Mouse (Mus musculus): ENCODE measurements at regions not wholly inside any gene's neighbourhood (a gene's known extent, or its start where the extent isn't known, plus 50 kb on each side); places are given as distances from the start of the nearest gene placed in this dataset.
"Not testable (repeated sequence)": the region's sequence is repeated elsewhere in the genome, so short reads cannot be mapped to it uniquely, and the experiment has no call there.

- no peak for DNase-seq (ENCODE audit: extremely low read depth, low read depth, low spot score)
These were observed 51.8 kb upstream of the Sv2b start for GRCm38 (mm10) chr7:75360874-75361273.

- DNase-seq (ENCODE audit: extremely low read depth, low read depth, low spot score), result no peak
These were observed 53.5 kb upstream of the Sv2b start for GRCm38 (mm10) chr7:75362541-75362940.

GRCm38 (mm10) chr7:75365480-75365879, 56.4 kb upstream of the Sv2b start:
- no peak for DNase-seq (ENCODE audit: extremely low read depth, low read depth, low spot score)

GRCm38 (mm10) chr7:75366285-75366882, 57.3 kb upstream of the Sv2b start:
- DNase-seq (ENCODE audit: extremely low read depth, low read depth, low spot score), result no peak

- no peak for DNase-seq (ENCODE audit: extremely low read depth, low read depth, low spot score)
These were observed 59.3 kb upstream of the Sv2b start for GRCm38 (mm10) chr7:75368315-75368714.

- no peak for DNase-seq (ENCODE audit: extremely low read depth, low read depth, low spot score)
These were observed 60.3 kb upstream of the Sv2b start for GRCm38 (mm10) chr7:75369366-75369765.

- no peak for DNase-seq (ENCODE audit: extremely low read depth, low read depth, low spot score)
These were observed 61.8 kb upstream of the Sv2b start for GRCm38 (mm10) chr7:75370595-75371519.

GRCm38 (mm10) chr7:75371520-75371876, 62.4 kb upstream of the Sv2b start:
- no peak for DNase-seq (ENCODE audit: extremely low read depth, low read depth, low spot score)

GRCm38 (mm10) chr7:75371991-75372390, 62.9 kb upstream of the Sv2b start:
- no peak for DNase-seq (ENCODE audit: extremely low read depth, low read depth, low spot score)

- DNase-seq (ENCODE audit: extremely low read depth, low read depth, low spot score), result no peak
These were observed 63.9 kb upstream of the Sv2b start for GRCm38 (mm10) chr7:75372892-75373444.

- DNase-seq (ENCODE audit: extremely low read depth, low read depth, low spot score), result no peak
These were observed 65.4 kb upstream of the Sv2b start for GRCm38 (mm10) chr7:75374506-75374905.

- no peak for DNase-seq (ENCODE audit: extremely low read depth, low read depth, low spot score)
These were observed 70.5 kb upstream of the Sv2b start for GRCm38 (mm10) chr7:75379595-75379994.

- peak; percentile 25 for DNase-seq (ENCODE audit: extremely low read depth, low read depth, low spot score)
These were observed 70.8 kb upstream of the Akap13 start for GRCm38 (mm10) chr7:75384506-75384911.

- no peak for DNase-seq (ENCODE audit: extremely low read depth, low read depth, low spot score)
These were observed 68.3 kb upstream of the Akap13 start for GRCm38 (mm10) chr7:75387033-75387432.

- DNase-seq (ENCODE audit: extremely low read depth, low read depth, low spot score), result no peak
These were observed 67.4 kb upstream of the Akap13 start for GRCm38 (mm10) chr7:75387821-75388431.

- no peak for DNase-seq (ENCODE audit: extremely low read depth, low read depth, low spot score)
These were observed 65.2 kb upstream of the Akap13 start for GRCm38 (mm10) chr7:75390162-75390561.

- DNase-seq (ENCODE audit: extremely low read depth, low read depth, low spot score), result no peak
These were observed 62.6 kb upstream of the Akap13 start for GRCm38 (mm10) chr7:75392783-75393182.

- DNase-seq (ENCODE audit: extremely low read depth, low read depth, low spot score), result no peak
These were observed 61.9 kb upstream of the Akap13 start for GRCm38 (mm10) chr7:75393466-75393865.

GRCm38 (mm10) chr7:75394866-75395580, 60.3 kb upstream of the Akap13 start:
- DNase-seq (ENCODE audit: extremely low read depth, low read depth, low spot score), result no peak

- no peak for DNase-seq (ENCODE audit: extremely low read depth, low read depth, low spot score)
These were observed 57.8 kb upstream of the Akap13 start for GRCm38 (mm10) chr7:75397559-75397958.

GRCm38 (mm10) chr7:75398480-75398879, 56.9 kb upstream of the Akap13 start:
- not testable (repeated sequence) for DNase-seq (ENCODE audit: extremely low read depth, low read depth, low spot score)

Data from fat pad, adult 2 months (tissue).